Mouse (Mus musculus): ENCODE data around the gene Larp4. TPM values are rescaled to one million over a fixed set of nuclear protein-coding genes. Genes with fewer than 3 reads are reported as not detected.

Gene Larp4
- polyA plus RNA-seq (2015; fragmentation: Illumina TruSeq; extraction: RNeasy Lipid Tissue Mini Kit (QIAGEN cat#74804); ENCODE audit: insufficient read depth, low read depth, low replicate concordance), result 5.6 TPM

GRCm38 (mm10) chr15:99969765-99970164 lies at the start of gene Larp4:
Larp4 (plus strand) TSS chr15:99970065.

GRCm38 (mm10) chr15:99966961-99967360 lies 2.9 kb upstream of the Larp4 start, which contains the start of gene Fam186a:
Fam186a (minus strand) TSS chr15:99967061.

GRCm38 (mm10) chr15:100038470-100038971 lies 68.7 kb downstream of the Larp4 start, which contains the start of gene Dip2b:
Dip2b (plus strand) TSS chr15:100038664.

Other genes with a start within 250 kb of the Larp4 start
- 22.0 TPM for gene Cox14, start 244.4 kb upstream of the Larp4 start, polyA plus RNA-seq (2015; fragmentation: Illumina TruSeq; extraction: RNeasy Lipid Tissue Mini Kit (QIAGEN cat#74804); ENCODE audit: insufficient read depth, low read depth, low replicate concordance)
- gene Cers5, start 197.2 kb upstream of the Larp4 start, polyA plus RNA-seq (2015; fragmentation: Illumina TruSeq; extraction: RNeasy Lipid Tissue Mini Kit (QIAGEN cat#74804); ENCODE audit: insufficient read depth, low read depth, low replicate concordance), result 9.9 TPM
- 12.3 TPM for gene Lima1, start 94.6 kb upstream of the Larp4 start, polyA plus RNA-seq (2015; fragmentation: Illumina TruSeq; extraction: RNeasy Lipid Tissue Mini Kit (QIAGEN cat#74804); ENCODE audit: insufficient read depth, low read depth, low replicate concordance)
- not detected for gene Fam186a, start 3.0 kb upstream of the Larp4 start, polyA plus RNA-seq (2015; fragmentation: Illumina TruSeq; extraction: RNeasy Lipid Tissue Mini Kit (QIAGEN cat#74804); ENCODE audit: insufficient read depth, low read depth, low replicate concordance)
- 2.5 TPM for gene Dip2b, start 68.6 kb downstream of the Larp4 start, polyA plus RNA-seq (2015; fragmentation: Illumina TruSeq; extraction: RNeasy Lipid Tissue Mini Kit (QIAGEN cat#74804); ENCODE audit: insufficient read depth, low read depth, low replicate concordance)